Mouse (Mus musculus): Measurements from ENCODE around the gene Tgfbr3. TPM values are rescaled to one million over a fixed set of nuclear protein-coding genes. Genes with fewer than 3 reads are reported as not detected.

Gene Tgfbr3
- total and polyA plus RNA-seq, 2 experiments from 2014 or later: 3.4 to 14.3 TPM

- no peak overlapping the region for H3K4me3 ChIP-seq (ENCODE audit: low read depth, low read length)
These were observed 183.3 kb downstream of the Tgfbr3 start for GRCm38 (mm10) chr5:107106139-107106538.

GRCm38 (mm10) chr5:107103591-107103990 lies 185.8 kb downstream of the Tgfbr3 start:
- no peak for DNase-seq
- no peaks in the 10 kb centered on the region for H3K4me1 ChIP-seq (ENCODE audit: insufficient read depth)
- H3K27ac ChIP-seq (ENCODE audit: low read depth, low read length): no peak overlapping the region
- H3K27me3 ChIP-seq (ENCODE audit: insufficient read depth, low read length): no peaks in the 10 kb centered on the region
- no peaks in the 10 kb centered on the region for H3K36me3 ChIP-seq (ENCODE audit: insufficient read depth)
- no peak overlapping the region for H3K4me3 ChIP-seq (ENCODE audit: low read depth, low read length)
- WGBS: 93% methylated on average over 2 of the region's 2 CpGs
- ATAC-seq: no peak
- no peak overlapping the region for H3K9ac ChIP-seq
- H3K9me3 ChIP-seq (ENCODE audit: low read length): no peaks in the 10 kb centered on the region
- H3K4me2 ChIP-seq (ENCODE audit: low read depth): no peak overlapping the region
- TF ChIP-seq CTCF (IDR thresholded peaks at IDR 0.05; ENCODE audit: low read depth): no peak

More at GRCm38 (mm10) chr5:107106139-107106538, 183.3 kb downstream of the Tgfbr3 start:
- Histone ChIP-seq H3K27ac (ENCODE audit: low read depth, low read length) (no peak overlapping the region), H3K4me1 (ENCODE audit: insufficient read depth) (no peaks in the 10 kb centered on the region), H3K9me3 (ENCODE audit: low read length) (no peaks in the 10 kb centered on the region), H3K9ac (no peak overlapping the region), H3K27me3 (ENCODE audit: insufficient read depth, low read length) (no peaks in the 10 kb centered on the region), H3K4me2 (ENCODE audit: low read depth) (no peak overlapping the region), H3K36me3 (ENCODE audit: insufficient read depth) (no peaks in the 10 kb centered on the region)
- 91% methylated on average over 2 of the region's 2 CpGs for WGBS
- ATAC-seq (no peak), DNase-seq (no peak)
- TF ChIP-seq CTCF (IDR thresholded peaks at IDR 0.05; ENCODE audit: low read depth): no peak

GRCm38 (mm10) chr5:107102916-107103315 lies 186.5 kb downstream of the Tgfbr3 start:
- DNase-seq (no peak), ATAC-seq (no peak)
- no peak overlapping the region for H3K4me2 ChIP-seq (ENCODE audit: low read depth)
- no peak overlapping the region for H3K9ac ChIP-seq
- no peaks in the 10 kb centered on the region for H3K4me1 ChIP-seq (ENCODE audit: insufficient read depth)
- H3K9me3 ChIP-seq (ENCODE audit: low read length): no peaks in the 10 kb centered on the region
- TF ChIP-seq CTCF (IDR thresholded peaks at IDR 0.05; ENCODE audit: low read depth): no peak
- no peaks in the 10 kb centered on the region for H3K27me3 ChIP-seq (ENCODE audit: insufficient read depth, low read length)
- H3K4me3 ChIP-seq (ENCODE audit: low read depth, low read length): no peak overlapping the region
- H3K27ac ChIP-seq (ENCODE audit: low read depth, low read length): no peak overlapping the region
- 49% methylated on average over 4 of the region's 4 CpGs for WGBS
- no peaks in the 10 kb centered on the region for H3K36me3 ChIP-seq (ENCODE audit: insufficient read depth)

GRCm38 (mm10) chr5:107101684-107102083 lies 187.7 kb downstream of the Tgfbr3 start:
- H3K27me3 ChIP-seq (ENCODE audit: insufficient read depth, low read length): no peaks in the 10 kb centered on the region
- 63% methylated on average over 4 of the region's 4 CpGs for WGBS
- no peaks in the 10 kb centered on the region for H3K36me3 ChIP-seq (ENCODE audit: insufficient read depth)
- H3K9ac ChIP-seq: no peak overlapping the region
- H3K9me3 ChIP-seq (ENCODE audit: low read length): no peaks in the 10 kb centered on the region
- H3K27ac ChIP-seq (ENCODE audit: low read depth, low read length): no peak overlapping the region
- H3K4me3 ChIP-seq (ENCODE audit: low read depth, low read length): no peak overlapping the region
- ATAC-seq (no peak), DNase-seq (no peak)
- TF ChIP-seq CTCF (IDR thresholded peaks at IDR 0.05; ENCODE audit: low read depth): no peak
- no peak overlapping the region for H3K4me2 ChIP-seq (ENCODE audit: low read depth)
- H3K4me1 ChIP-seq (ENCODE audit: insufficient read depth): no peaks in the 10 kb centered on the region

- H3K9ac ChIP-seq: no peak overlapping the region
- DNase-seq: no peak
- no peak overlapping the region for H3K4me3 ChIP-seq (ENCODE audit: low read depth, low read length)
- WGBS: 70% methylated on average over 7 of the region's 7 CpGs
- no peak overlapping the region for H3K4me2 ChIP-seq (ENCODE audit: low read depth)
- ATAC-seq: no peak
- H3K27ac ChIP-seq (ENCODE audit: low read depth, low read length): no peak overlapping the region
- H3K36me3 ChIP-seq (ENCODE audit: insufficient read depth): no peaks in the 10 kb centered on the region
- no peak for TF ChIP-seq CTCF (IDR thresholded peaks at IDR 0.05; ENCODE audit: low read depth)
- H3K4me1 ChIP-seq (ENCODE audit: insufficient read depth): no peaks in the 10 kb centered on the region
- no peaks in the 10 kb centered on the region for H3K9me3 ChIP-seq (ENCODE audit: low read length)
- H3K27me3 ChIP-seq (ENCODE audit: insufficient read depth, low read length): no peaks in the 10 kb centered on the region
These were observed 188.3 kb downstream of the Tgfbr3 start for GRCm38 (mm10) chr5:107101135-107101534.

- ATAC-seq: no peak
- H3K9me3 ChIP-seq (ENCODE audit: low read length): no peaks in the 10 kb centered on the region
- H3K27ac ChIP-seq (ENCODE audit: low read depth, low read length): no peak overlapping the region
- no peak overlapping the region for H3K4me3 ChIP-seq (ENCODE audit: low read depth, low read length)
- DNase-seq: no peak
- H3K9ac ChIP-seq: no peak overlapping the region
- WGBS: 85% methylated on average over 3 of the region's 3 CpGs
- H3K4me2 ChIP-seq (ENCODE audit: low read depth): no peak overlapping the region
- H3K27me3 ChIP-seq (ENCODE audit: insufficient read depth, low read length): no peaks in the 10 kb centered on the region
- H3K36me3 ChIP-seq (ENCODE audit: insufficient read depth): no peaks in the 10 kb centered on the region
- H3K4me1 ChIP-seq (ENCODE audit: insufficient read depth): no peaks in the 10 kb centered on the region
- TF ChIP-seq CTCF (IDR thresholded peaks at IDR 0.05; ENCODE audit: low read depth): no peak
These were observed 189.8 kb downstream of the Tgfbr3 start for GRCm38 (mm10) chr5:107099634-107100033.

- H3K9me3 ChIP-seq (ENCODE audit: low read length): no peaks in the 10 kb centered on the region
- H3K27me3 ChIP-seq (ENCODE audit: insufficient read depth, low read length): no peaks in the 10 kb centered on the region
- H3K9ac ChIP-seq: no peak overlapping the region
- DNase-seq (no peak), ATAC-seq (no peak)
- no peak overlapping the region for H3K27ac ChIP-seq (ENCODE audit: low read depth, low read length)
- H3K4me2 ChIP-seq (ENCODE audit: low read depth): no peak overlapping the region
- no peaks in the 10 kb centered on the region for H3K36me3 ChIP-seq (ENCODE audit: insufficient read depth)
- TF ChIP-seq CTCF (IDR thresholded peaks at IDR 0.05; ENCODE audit: low read depth): no peak
- whole genome bisulfite sequencing: 54% methylated on average over 6 of the region's 6 CpGs
- no peaks in the 10 kb centered on the region for H3K4me1 ChIP-seq (ENCODE audit: insufficient read depth)
- no peak overlapping the region for H3K4me3 ChIP-seq (ENCODE audit: low read depth, low read length)
These were observed 190.4 kb downstream of the Tgfbr3 start for GRCm38 (mm10) chr5:107099076-107099475.

GRCm38 (mm10) chr5:107098007-107098406 lies 191.4 kb downstream of the Tgfbr3 start:
- DNase-seq (no peak), ATAC-seq (no peak)
- 56% methylated on average over 5 of the region's 5 CpGs for WGBS
- TF ChIP-seq CTCF (IDR thresholded peaks at IDR 0.05; ENCODE audit: low read depth): no peak
- H3K9me3 ChIP-seq (ENCODE audit: low read length): no peaks in the 10 kb centered on the region
- no peaks in the 10 kb centered on the region for H3K36me3 ChIP-seq (ENCODE audit: insufficient read depth)
- H3K4me2 ChIP-seq (ENCODE audit: low read depth): no peak overlapping the region
- no peaks in the 10 kb centered on the region for H3K27me3 ChIP-seq (ENCODE audit: insufficient read depth, low read length)
- H3K27ac ChIP-seq (ENCODE audit: low read depth, low read length): no peak overlapping the region
- H3K9ac ChIP-seq: no peak overlapping the region
- H3K4me3 ChIP-seq (ENCODE audit: low read depth, low read length): no peak overlapping the region
- no peaks in the 10 kb centered on the region for H3K4me1 ChIP-seq (ENCODE audit: insufficient read depth)

All from forebrain, postnatal 0 days (tissue).